Mouse (Mus musculus) CH12.LX (cell line): Measurements from ENCODE around the gene Zfpl1. TPM values are rescaled to one million over a fixed set of nuclear protein-coding genes. Genes with fewer than 3 reads are reported as not detected.
A peak's percentile ranks its signal among the peaks of the same experiment; 100 is the strongest.

Experiments
- DNase-seq: peaks from one replicate; pipeline ENCODE4 v3.0.0-alpha.2; 2013; ENCODE audit errors: extremely low read depth
- H3K27ac ChIP-seq: 2 replicates; pipeline ENCODE4 v1.5.1; 2012; ENCODE audit warnings: low read depth, mild to moderate bottlenecking, control low read depth, moderate library complexity; ENCODE audit not compliant: insufficient read depth
- H3K27me3 ChIP-seq: replicated peaks from 2 replicates; pipeline ENCODE3; 2012; ENCODE audit warnings: inconsistent platforms
- H3K36me3 ChIP-seq, 2 experiments: replicated peaks in 1 of 2; 2 replicates each; pipeline versions ENCODE3 to v1.6.1; 2012; ENCODE audit warnings: inconsistent platforms in 1 of 2, low read length in 1 of 2, mild to moderate bottlenecking in 1 of 2, mixed read lengths in 1 of 2, moderate library complexity in 1 of 2; ENCODE audit not compliant: control insufficient read depth in 1 of 2, insufficient read depth in 1 of 2
- H3K4me1 ChIP-seq, 2 experiments: 2 replicates each; pipeline ENCODE4 v1.6.1; 2012; ENCODE audit warnings: inconsistent platforms in 1 of 2, moderate library complexity in 1 of 2; ENCODE audit not compliant: insufficient read depth in 2 of 2, control insufficient read depth in 1 of 2
- H3K4me2 ChIP-seq: 2 replicates; pipeline ENCODE4 v1.6.1; 2012; ENCODE audit warnings: low read depth, mild to moderate bottlenecking, control low read depth; ENCODE audit not compliant: poor library complexity, insufficient read depth, severe bottlenecking
- H3K4me3 ChIP-seq, 3 experiments: fragments of 150-350 bp in 1 of 3; sonication (generic) in 1 of 3; replicated peaks in 1 of 3; 2 replicates each; pipeline versions ENCODE3 to v1.5.1; 2011 to 2012; ENCODE audit warnings: low read depth in 2 of 3, low read length in 2 of 3, mild to moderate bottlenecking in 2 of 3, moderate library complexity in 2 of 3, control low read depth in 1 of 3, improper control_type of control experiment in 1 of 3, inconsistent platforms in 1 of 3, mixed read lengths in 1 of 3; ENCODE audit not compliant: poor library complexity in 1 of 3
- H3K79me2 ChIP-seq: replicated peaks from 2 replicates; pipeline ENCODE4 v1.6.1; 2012; ENCODE audit warnings: mild to moderate bottlenecking, moderate library complexity; ENCODE audit not compliant: control insufficient read depth, poor library complexity, insufficient read depth, severe bottlenecking; ENCODE audit errors: extremely low read depth
- H3K9ac ChIP-seq: 2 replicates; pipeline ENCODE4 v1.6.1; 2012; ENCODE audit warnings: low read depth, mild to moderate bottlenecking, control low read depth, moderate library complexity; ENCODE audit not compliant: insufficient read depth
- H3K9me3 ChIP-seq: replicated peaks from 2 replicates; pipeline ENCODE3; 2012; ENCODE audit warnings: low read length, inconsistent platforms, mixed read lengths
- CHD1 ChIP-seq: IDR thresholded peaks from 2 replicates; pipeline ENCODE4 v1.6.1; 2012; ENCODE audit warnings: low read depth, low read length, improper control_type of control experiment, inconsistent platforms
- CHD2 ChIP-seq: IDR thresholded peaks from 2 replicates; pipeline ENCODE4 v1.6.1; 2011; ENCODE audit warnings: low read length, improper control_type of control experiment
- E2F4 ChIP-seq: IDR thresholded peaks from 2 replicates; pipeline ENCODE4 v1.6.1; 2011; ENCODE audit warnings: low read depth, low read length, improper control_type of control experiment; ENCODE audit not compliant: insufficient replicate concordance
- HCFC1 ChIP-seq: IDR thresholded peaks from 2 replicates; pipeline ENCODE4 v1.6.1; 2012; ENCODE audit warnings: low read depth, mild to moderate bottlenecking, inconsistent platforms, low read length, improper control_type of control experiment
- JUN ChIP-seq: IDR thresholded peaks from 2 replicates; pipeline ENCODE4 v1.6.1; 2011; ENCODE audit warnings: low read depth, mild to moderate bottlenecking, low read length, improper control_type of control experiment, moderate library complexity; ENCODE audit not compliant: insufficient read depth
- JUND ChIP-seq: conservative IDR thresholded peaks from 2 replicates; pipeline ENCODE4 v1.6.1; 2011; ENCODE audit warnings: low read depth, low read length, improper control_type of control experiment
- MAX ChIP-seq: IDR thresholded peaks from 2 replicates; pipeline ENCODE4 v1.6.1; 2011; ENCODE audit warnings: low read length, improper control_type of control experiment
- MAZ ChIP-seq: IDR thresholded peaks from 2 replicates; pipeline ENCODE4 v1.6.1; 2012; ENCODE audit warnings: low read depth, mild to moderate bottlenecking, inconsistent platforms, low read length, improper control_type of control experiment, moderate library complexity
- MXI1 ChIP-seq: IDR thresholded peaks from 2 replicates; pipeline ENCODE4 v1.6.1; 2011; ENCODE audit warnings: mild to moderate bottlenecking, low read depth, low read length, improper control_type of control experiment
- MYC ChIP-seq: IDR thresholded peaks from 2 replicates; pipeline ENCODE4 v1.6.1; 2011; ENCODE audit warnings: low read depth, mild to moderate bottlenecking, improper control_type of control experiment, low read length
- NRF1 ChIP-seq: IDR thresholded peaks from 2 replicates; pipeline ENCODE4 v1.6.1; 2014; ENCODE audit warnings: low read depth, mild to moderate bottlenecking, inconsistent platforms, low read length, improper control_type of control experiment, moderate library complexity
- PAX5 ChIP-seq: IDR thresholded peaks from 2 replicates; pipeline ENCODE4 v1.6.1; 2012; ENCODE audit warnings: low read length, inconsistent platforms, mixed read lengths
- POLR2A ChIP-seq: IDR thresholded peaks from 2 replicates; pipeline ENCODE4 v1.6.1; 2011; ENCODE audit warnings: low read depth, mild to moderate bottlenecking, improper control_type of control experiment, low read length
- POLR2AphosphoS2 ChIP-seq: IDR thresholded peaks from 2 replicates; pipeline ENCODE4 v1.6.1; 2011; ENCODE audit warnings: low read depth, low read length, improper control_type of control experiment
- SMC3 ChIP-seq: IDR thresholded peaks from 2 replicates; pipeline ENCODE4 v1.6.1; 2011; ENCODE audit warnings: low read depth, low read length, improper control_type of control experiment
- TCF12 ChIP-seq: IDR thresholded peaks from 2 replicates; pipeline ENCODE4 v1.6.1; 2014; ENCODE audit warnings: low read depth, mild to moderate bottlenecking, inconsistent platforms, low read length, improper control_type of control experiment
- UBTF ChIP-seq: IDR thresholded peaks from 2 replicates; pipeline ENCODE4 v1.6.1; 2012; ENCODE audit warnings: low read depth, mild to moderate bottlenecking, inconsistent platforms, low read length, improper control_type of control experiment, moderate library complexity
- ZKSCAN1 ChIP-seq: IDR thresholded peaks from 2 replicates; pipeline ENCODE4 v1.6.1; 2012; ENCODE audit warnings: low read depth, inconsistent platforms, low read length, improper control_type of control experiment, borderline replicate concordance
- ZNF384 ChIP-seq: IDR thresholded peaks from 2 replicates; pipeline ENCODE4 v1.6.1; 2012; ENCODE audit warnings: low read depth, low read length, improper control_type of control experiment, inconsistent platforms
- dilution Hi-C: fragments of 300-500 bp; cut with MboI; formaldehyde crosslinking; loops from 2 replicates; pipeline ENCODE4 v1.14.3; 2020; ENCODE audit warnings: low sequenced_read_pairs; ENCODE audit not compliant: extremely low pct_unique_long_range_greater_than_20kb, extremely low pct_ligation_motif_present
- in situ Hi-C: fragments of 300-500 bp; cut with MboI; formaldehyde crosslinking; loops from 3 replicates; pipeline ENCODE4 v1.14.3; 2019; ENCODE audit warnings: low sequenced_read_pairs, low pct_ligation_motif_present, low pct_unique_long_range_greater_than_20kb, mixed read lengths
- polyA plus RNA-seq: library from polyadenylated mRNA; unstranded; fragments of >175 nt; gene quantifications from 2 replicates; pipeline ENCODE4 v1.2.1, GENCODE M21; 2012; ENCODE audit warnings: low read depth; ENCODE audit not compliant: insufficient read length
- total RNA-seq, 2 experiments: library from RNA; depleted of rRNA; stranded (reverse); fragments of 300-350 nt in 1 of 2; fragments of >200 nt in 1 of 2; gene quantifications; 2 replicates each; pipeline ENCODE4 v1.2.3; 2012 to 2014

The Zfpl1 gene
- total and polyA plus RNA-seq, 3 experiments = 26.1 to 40.9 (median 26.8) TPM

- TF ChIP-seq CHD1 = no peak
- TF ChIP-seq MYC = no peak
- TF ChIP-seq CHD2 = no peak
- no peak for TF ChIP-seq NRF1
- no peak for TF ChIP-seq TCF12
- no peak for TF ChIP-seq UBTF
- no peak for TF ChIP-seq MXI1
- TF ChIP-seq JUN = no peak
- peaks cover 13 to 32% of the 10 kb centered on the region in 2 experiments for H3K36me3 ChIP-seq
- peaks cover 19% of the 10 kb centered on the region for H3K79me2 ChIP-seq
- H3K27ac ChIP-seq = no peak overlapping the region
- in situ Hi-C loops (loop anchor here (10.0 kb wide), 1 partner anchor 98 kb away; the partner anchor contains the start of gene Pola2), dilution Hi-C loops (no loop called here)
- no peaks in the 10 kb centered on the region for H3K9me3 ChIP-seq
- H3K4me1 ChIP-seq = peaks cover 12 to 51% of the 10 kb centered on the region in 2 experiments
- H3K9ac ChIP-seq = no peak overlapping the region
- H3K4me2 ChIP-seq = no peak overlapping the region
- H3K27me3 ChIP-seq = no peaks in the 10 kb centered on the region
- no peak for DNase-seq
- no peak overlapping the region for H3K4me3 ChIP-seq
Measured at GRCm38 (mm10) chr19:6063081-6063480, 21.7 kb downstream of the Zfpl1 start.

- dilution Hi-C loops = no loop called here
- in situ Hi-C loops = loop anchor here (10.0 kb wide), 1 partner anchor 98 kb away; the partner anchor contains the start of gene Pola2
- peaks cover 9 to 44% of the 10 kb centered on the region in 2 experiments for H3K4me1 ChIP-seq
- DNase-seq = no peak
- TF ChIP-seq HCFC1 = no peak
- TF ChIP-seq TCF12 = no peak
- TF ChIP-seq ZNF384 = no peak
- TF ChIP-seq POLR2AphosphoS2 = no peak
- no peak for TF ChIP-seq SMC3
- no peak for TF ChIP-seq POLR2A
- no peak for TF ChIP-seq MXI1
- no peak for TF ChIP-seq E2F4
- TF ChIP-seq JUND = no peak
- no peak for TF ChIP-seq ZKSCAN1
- no peak for TF ChIP-seq PAX5
- TF ChIP-seq MAZ = no peak
- no peak for TF ChIP-seq MAX
- TF ChIP-seq, all 38 proteins: peak for 0
- peak overlapping the region; percentile 78 for H3K9ac ChIP-seq
- no peak overlapping the region for H3K27ac ChIP-seq
- no peaks in the 10 kb centered on the region for H3K27me3 ChIP-seq
- H3K4me2 ChIP-seq = peak overlapping the region; percentile 41
- H3K4me3 ChIP-seq = peak overlapping the region; percentile 94 to 98 (median 95)
- peaks cover 13 to 29% of the 10 kb centered on the region in 2 experiments for H3K36me3 ChIP-seq
- H3K79me2 ChIP-seq = peaks cover 22% of the 10 kb centered on the region
- H3K9me3 ChIP-seq = no peaks in the 10 kb centered on the region
Measured at GRCm38 (mm10) chr19:6062418-6062817, 22.3 kb downstream of the Zfpl1 start.
